Mouse (Mus musculus) neural tube, embryonic 10.5 days (tissue): ENCODE measurements at regions not wholly inside any gene's neighbourhood (a gene's known extent, or its start where the extent isn't known, plus 50 kb on each side); places are given as distances from the start of the nearest gene placed in this dataset.

ENCODE experiments used
- DNase-seq: peaks from one replicate; pipeline ENCODE4 v3.0.0-alpha.2; 2017; ENCODE audit warnings: low spot score; ENCODE audit errors: extremely low spot score

DNA sequence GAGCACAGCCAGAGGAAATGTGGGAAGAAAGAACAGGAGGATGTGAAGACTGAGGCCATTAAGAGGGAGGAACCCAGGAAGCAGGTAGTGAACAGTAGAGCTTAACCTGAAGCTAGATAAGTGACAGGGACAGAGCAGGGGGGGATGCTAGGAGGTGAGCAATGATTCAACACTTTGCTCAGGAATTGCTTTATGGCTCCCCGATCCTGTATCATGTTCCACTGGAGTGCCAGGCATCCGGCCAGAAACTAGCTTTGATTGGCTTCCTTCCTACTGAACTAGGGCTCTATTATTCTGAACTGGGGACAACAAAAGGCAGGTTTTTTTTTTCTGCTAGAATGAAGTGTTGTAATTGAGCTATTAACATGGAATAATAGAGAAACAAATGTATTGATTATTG, 493.1 kb upstream of the Fat3 start:
- DNase-seq, result no peak

DNA sequence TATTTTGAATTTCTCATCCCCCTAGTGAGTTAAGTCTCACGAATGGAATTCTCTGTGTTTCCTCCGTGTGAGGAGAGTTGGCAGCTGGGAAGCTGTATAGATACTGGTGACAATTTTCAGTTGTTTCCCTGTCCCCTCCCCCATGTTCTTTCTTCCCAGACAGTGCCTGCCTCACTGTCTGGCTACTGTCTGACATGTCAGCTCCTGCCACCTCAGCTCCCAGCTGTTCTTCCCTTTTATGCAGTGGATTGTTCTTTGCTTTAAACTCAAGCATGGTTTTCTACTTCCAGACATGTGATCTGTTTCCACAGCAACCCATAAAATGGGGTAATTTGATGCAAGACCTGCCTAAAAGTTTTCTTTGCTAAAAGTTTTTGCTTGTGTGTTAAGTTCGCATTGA, 487.0 kb upstream of the Fat3 start:
- DNase-seq, result peak; percentile 14

DNA sequence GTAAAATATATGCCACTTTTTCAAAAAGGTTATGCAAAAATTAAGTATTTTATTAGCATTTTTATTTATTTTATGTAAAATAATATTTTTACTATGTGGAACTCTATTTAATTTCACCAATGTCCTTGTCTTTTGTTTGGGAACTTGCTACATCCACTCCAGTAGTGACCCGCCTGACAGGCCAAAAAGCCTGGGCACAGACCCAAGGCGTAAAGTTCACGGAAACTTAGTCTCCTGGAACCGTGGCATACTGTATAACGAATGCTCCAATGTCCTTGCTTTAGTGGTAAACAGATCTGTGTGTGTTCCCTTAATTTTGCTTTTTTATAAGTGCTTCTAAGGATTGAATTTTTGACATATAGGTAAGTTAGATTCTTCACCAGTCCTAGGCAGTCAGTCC, 476.2 kb upstream of the Fat3 start:
- DNase-seq, result no peak

DNA sequence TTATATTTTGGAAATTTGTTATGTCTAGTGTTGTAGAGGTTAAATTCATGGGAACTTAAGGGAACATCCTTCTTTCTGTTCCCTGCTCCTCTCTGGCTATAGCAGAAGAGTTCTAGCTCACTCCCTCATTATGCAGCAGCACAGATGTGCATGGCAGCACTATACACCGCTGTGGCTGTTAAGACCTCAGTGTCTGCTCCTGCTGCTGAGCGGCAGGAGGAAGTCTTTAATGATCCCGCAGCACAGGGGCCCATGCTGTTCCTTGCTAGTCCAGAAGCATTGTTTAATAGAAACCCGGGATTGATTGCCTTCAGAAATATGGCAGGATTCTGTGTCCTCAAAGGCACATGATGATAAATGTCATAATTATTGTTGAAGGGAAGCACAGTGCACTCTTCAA, 469.3 kb upstream of the Fat3 start:
- no peak for DNase-seq

DNA sequence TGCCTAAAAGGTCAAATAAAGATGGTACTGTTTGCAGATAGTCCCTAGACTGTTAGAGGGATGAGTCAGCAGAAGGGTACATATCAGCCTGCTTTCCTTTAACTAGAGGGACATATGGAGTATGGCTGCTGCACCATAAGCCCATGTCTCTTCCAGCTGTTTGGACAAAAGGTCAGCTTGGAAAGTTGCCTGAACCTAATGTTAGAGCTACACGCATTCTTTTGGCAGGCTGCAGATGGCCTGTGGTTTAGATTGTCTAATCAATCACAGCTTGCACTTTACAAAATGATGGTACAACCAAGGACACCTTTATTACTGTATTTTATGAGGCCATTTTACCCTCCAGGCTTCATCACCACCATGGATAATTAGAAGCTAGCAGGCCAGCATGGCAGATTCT, 432.5 kb upstream of the Fat3 start:
- no peak for DNase-seq

DNA sequence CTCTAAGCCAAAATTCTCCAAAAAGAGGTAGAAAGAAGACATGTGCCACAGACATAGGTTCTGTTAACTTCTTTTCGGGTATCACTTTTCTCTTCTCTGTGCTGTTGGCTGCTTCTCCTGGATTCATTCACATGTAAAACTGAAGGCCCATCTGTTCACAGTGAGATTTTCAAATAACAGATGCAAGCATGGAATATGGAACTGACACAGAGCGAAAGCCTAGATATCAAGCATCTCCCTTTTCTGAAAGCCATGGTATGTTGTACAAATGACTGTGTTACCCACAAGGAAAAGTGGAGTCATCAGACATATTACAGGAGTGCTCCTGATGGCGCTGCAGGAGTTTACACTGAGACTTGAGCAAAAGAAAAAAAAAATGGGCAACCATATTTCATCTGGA, 430.5 kb upstream of the Fat3 start:
- DNase-seq, result no peak

DNA sequence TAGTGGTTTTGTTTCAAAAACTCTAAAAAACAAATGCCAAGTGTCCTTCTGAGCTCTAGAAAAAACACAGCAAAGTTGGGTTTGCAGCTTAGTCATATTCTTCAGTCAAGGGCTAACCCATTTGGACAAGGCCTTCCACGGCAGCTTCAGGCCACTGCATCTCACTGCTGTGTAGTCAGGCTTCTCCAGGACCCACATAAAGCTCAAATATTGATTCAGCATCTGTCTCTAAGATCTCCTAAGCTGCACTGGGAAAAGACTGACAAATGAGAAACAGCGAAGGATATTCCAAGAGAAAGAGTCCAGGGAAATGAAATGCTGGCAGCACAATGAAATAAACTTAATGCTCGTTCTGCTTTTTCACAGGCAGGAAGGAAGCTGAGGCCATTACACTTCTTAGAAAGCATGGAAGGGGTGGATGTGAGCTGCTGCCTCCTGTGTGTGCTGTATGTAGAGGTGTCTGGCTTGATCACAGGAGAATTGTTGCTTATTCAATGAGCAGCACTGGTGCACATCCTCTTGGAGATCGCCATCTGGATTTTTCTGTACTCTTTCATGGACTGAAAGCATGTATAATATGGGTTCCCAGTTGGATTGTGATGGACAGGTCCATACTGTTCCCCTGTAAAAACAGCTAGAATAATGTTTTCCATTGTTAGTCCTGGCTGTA, 425.4 kb upstream of the Fat3 start:
- DNase-seq, result no peak

DNA sequence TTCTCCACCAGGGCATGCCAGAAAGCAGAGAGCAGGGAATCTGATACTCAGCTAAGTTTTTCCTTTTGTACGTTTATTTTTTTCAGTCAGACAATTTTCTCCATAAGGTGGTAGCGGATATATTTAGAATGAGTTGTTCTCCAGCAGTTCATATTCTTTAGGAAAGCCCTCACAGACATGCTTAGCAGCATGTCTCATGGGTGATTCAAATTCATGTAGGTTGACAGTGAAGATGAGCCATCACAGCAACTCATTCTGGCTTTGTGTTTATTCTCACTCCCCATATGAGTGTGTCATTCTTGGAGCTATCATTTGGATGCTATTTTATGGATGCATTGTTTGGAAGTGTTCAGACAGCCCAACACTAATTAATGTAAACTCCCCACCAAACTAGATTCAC, 424.2 kb upstream of the Fat3 start:
- DNase-seq, result no peak

DNA sequence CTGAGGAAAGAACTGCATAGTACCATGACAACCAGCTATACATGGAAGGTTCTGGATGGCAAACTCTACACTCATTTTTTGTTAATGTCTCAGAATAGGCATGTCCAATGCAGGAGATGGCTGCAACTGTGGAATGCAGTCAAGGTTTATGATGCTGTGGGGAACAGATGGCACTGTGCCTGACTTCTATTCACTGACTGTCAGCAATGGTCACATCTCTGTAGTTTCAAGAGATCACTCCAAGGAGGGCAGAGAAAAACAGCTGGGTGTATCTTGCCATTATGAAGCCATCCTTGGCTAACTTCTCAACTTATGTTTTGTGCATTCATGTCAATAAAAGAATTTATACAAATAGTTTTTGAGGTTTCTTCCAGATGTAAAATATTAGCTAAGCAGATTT, 405.1 kb upstream of the Fat3 start:
- no peak for DNase-seq

DNA sequence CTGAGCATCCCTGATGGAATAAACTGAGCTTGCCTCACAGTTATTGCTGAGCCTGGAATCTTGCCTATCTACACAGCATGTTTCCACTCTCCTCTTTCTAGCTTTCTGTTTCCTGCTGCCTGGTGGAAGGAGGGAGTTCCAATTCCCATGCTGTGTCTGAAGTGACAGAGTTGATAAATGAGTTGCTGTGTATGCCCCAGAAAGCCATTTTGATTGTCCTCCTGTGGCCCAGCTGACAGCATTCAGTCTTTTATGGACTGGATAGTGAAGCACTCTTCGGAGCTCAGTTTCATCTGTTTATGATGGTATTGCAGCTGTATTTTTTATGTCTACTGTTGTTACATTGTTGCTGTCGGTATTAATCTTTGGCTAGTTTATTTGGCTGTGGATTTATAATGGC, 398.0 kb upstream of the Fat3 start:
- DNase-seq, result no peak

DNA sequence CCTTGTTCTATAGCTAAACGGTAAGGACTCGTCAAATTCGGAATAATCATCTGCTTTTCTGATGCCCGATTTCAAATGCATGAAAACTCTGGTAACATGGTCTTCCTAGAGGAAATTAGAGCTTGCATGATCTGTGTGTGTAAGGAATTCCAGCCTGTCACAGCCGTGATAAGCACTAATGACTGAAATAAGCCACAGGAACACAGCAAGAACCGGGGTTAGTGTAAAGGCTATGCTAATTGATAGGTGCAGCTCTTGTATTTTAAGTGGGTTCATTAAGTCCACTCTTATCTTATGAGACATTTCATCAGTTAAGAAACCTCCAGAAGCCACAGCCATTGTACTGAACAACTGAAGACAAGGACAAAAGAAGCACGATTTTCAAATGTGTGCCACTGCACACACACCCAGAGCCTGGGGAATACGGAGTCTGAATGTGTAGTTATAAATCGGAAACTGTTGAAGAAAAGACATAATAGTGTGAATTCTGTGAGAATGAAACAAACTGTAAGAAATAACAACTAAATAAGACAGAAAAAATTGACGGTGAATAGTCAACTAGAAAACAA, 351.5 kb upstream of the Fat3 start:
- DNase-seq, result no peak

DNA sequence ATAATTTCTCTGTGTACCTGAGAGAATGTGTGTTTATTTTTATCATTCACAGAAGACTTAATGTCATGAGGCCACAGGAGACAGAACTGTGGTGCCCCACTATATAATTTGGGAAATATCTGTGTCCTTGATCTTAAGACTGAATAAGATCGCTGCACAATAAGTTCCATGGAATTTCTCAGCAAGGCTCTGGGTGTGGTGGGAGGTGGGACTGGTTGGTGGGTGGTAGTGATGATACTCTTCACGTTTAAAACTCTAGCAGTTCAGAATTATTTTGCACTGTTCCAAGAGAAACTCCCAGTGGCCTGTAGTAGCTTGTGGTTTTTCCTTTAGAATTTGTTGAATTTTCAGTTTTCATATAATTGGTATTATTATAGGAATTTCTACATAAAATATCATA, 307.4 kb upstream of the Fat3 start:
- DNase-seq, result no peak

DNA sequence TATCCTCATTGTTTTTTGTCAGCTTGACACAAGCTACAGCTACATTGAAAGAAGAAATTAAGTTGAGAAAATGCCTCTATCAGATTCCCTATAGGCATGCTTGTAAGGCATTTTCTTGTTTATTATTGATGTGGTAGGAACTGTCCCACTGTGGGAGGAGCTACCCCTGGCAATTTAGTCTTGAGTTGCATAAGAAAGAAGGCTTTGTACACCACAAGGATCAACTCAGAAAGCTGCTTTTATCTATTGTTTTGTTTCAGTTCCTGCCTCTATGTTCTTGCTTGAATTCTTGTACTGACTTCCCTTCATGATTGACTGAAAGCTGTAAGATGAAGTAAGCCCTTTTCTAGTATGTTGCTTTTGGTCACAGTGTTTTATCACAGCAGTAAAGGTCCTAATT, 271.8 kb upstream of the Fat3 start:
- no peak for DNase-seq

DNA sequence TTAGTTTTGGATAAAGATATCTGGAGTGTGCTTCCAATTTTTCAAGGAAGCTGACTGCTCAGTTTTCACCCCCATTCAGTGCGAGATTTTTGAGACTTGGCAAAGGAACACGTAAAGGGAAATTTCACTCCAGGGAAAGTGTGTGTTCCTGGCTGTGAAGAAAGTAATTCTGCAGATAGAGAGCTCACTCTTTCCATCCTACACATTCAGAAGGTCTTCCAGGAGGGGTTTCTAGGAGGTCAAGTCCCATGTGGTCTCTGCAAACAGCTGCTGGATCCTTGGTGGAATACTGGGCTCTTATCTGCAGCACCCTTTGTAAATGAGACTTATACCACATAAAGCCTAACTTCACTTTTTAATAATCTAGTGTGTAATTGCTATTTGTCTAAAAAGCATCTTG, 226.6 kb upstream of the Fat3 start:
- DNase-seq, result no peak

DNA sequence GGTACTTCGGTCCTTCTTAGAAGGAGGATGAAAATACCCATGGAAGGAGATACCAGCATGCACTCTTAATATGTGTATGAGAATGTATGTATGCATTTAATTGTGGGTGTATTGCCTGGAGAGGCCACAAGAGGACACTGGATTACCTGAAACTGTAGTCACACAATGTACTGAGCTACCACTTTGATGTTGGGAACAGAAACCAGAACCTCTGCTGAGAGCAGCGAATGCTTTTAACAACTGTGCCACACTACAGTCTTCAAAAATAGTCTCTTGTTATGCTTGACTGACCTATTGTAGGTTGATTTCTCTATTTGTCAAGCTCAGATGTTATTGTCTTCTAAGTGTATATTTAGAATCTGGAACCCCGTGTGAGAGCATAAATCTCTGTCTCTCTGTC, 201.3 kb upstream of the Fat3 start:
- DNase-seq, result no peak

DNA sequence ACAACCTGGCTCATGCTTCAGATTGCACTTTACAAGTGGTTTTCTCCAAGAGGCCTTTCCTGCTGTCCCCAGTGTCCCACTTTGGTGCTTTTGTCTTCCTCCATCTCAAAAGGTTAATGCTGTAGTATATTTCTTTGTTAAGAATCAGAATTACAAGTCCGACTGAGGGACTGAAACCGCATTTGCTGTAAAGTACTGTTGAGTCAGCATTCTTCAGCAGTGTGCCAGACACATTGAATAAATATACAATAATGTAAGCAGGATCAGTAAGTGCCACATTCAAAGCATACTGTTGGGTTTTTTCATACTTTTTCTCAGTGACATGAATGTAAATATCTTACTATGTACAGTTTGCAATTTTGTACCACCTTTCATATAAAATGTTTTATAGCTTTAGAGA, 160.4 kb upstream of the Fat3 start:
- DNase-seq, result no peak

DNA sequence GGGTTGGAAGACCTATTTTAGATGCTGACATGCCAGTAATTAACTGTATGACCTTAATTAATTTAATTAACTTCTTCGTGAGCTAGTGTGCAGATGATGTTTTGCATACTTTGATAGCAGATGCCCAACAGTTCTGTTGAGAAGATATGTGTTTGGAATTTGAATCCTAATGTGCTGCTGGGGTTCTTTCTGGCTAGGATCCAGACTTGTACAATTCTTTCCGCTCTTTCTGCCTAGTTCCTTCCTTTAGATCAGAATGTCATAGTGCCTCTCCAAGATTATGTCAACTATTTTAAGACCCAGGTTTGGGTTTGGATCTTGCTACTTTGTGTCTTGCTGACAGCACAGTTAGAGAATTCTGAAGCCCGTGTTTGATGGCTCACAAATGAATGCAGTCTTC, 159.9 kb upstream of the Fat3 start:
- no peak for DNase-seq
